Mouse (Mus musculus): ENCODE results near the gene Zfp276. TPM values are rescaled to one million over a fixed set of nuclear protein-coding genes. Genes with fewer than 3 reads are reported as not detected.
"Not testable (repeated sequence)": the region's sequence is repeated elsewhere in the genome, so short reads cannot be mapped to it uniquely, and the experiment has no call there.

Zfp276 gene
- polyA plus RNA-seq, 1 experiment from 2014 or later, result 15.5 TPM

- H3K9ac ChIP-seq (ENCODE audit: low read length), result no peak overlapping the region
- peaks cover 95% of the 10 kb centered on the region for H3K36me3 ChIP-seq (ENCODE audit: control insufficient read depth, insufficient read depth, low read length)
- no peak overlapping the region for H3K4me3 ChIP-seq (ENCODE audit: control insufficient read depth in 1 of 2, insufficient read depth in 1 of 2, low read depth in 1 of 2, low read length in 2 of 2)
- H3K27me3 ChIP-seq (ENCODE audit: control insufficient read depth, insufficient read depth, low read length), result no peaks in the 10 kb centered on the region
- H3K4me2 ChIP-seq (ENCODE audit: low read length), result no peak overlapping the region
- ATAC-seq (ENCODE audit: insufficient number of reproducible peaks, insufficient read depth, low FRiP score, low read depth), result no peak
- no peaks in the 10 kb centered on the region for H3K9me3 ChIP-seq (ENCODE audit: control insufficient read depth, low read length)
- peaks cover 0 to 3% of the 10 kb centered on the region in 2 experiments; a peak in 2 of 4 replicates for H3K4me1 ChIP-seq (ENCODE audit: control insufficient read depth in 2 of 2, insufficient read depth in 2 of 2, low read length in 2 of 2)
- no peak overlapping the region for H3K27ac ChIP-seq (replicated peaks in 1 of 2; ENCODE audit: control insufficient read depth in 1 of 2, insufficient read depth in 1 of 2, low read depth in 2 of 2, low read length in 2 of 2)
- 94% methylated on average over 6 of the region's 6 CpGs for WGBS
These were observed 6.2 kb upstream of the Zfp276 start for GRCm38 (mm10) chr8:123247748-123248147.

GRCm38 (mm10) chr8:123248596-123248995 is 5.4 kb upstream of the Zfp276 start:
- Histone ChIP-seq H3K4me2 (ENCODE audit: low read length) (no peak overlapping the region), H3K27me3 (ENCODE audit: control insufficient read depth, insufficient read depth, low read length) (no peaks in the 10 kb centered on the region), H3K9ac (ENCODE audit: low read length) (no peak overlapping the region), H3K4me3 (ENCODE audit: control insufficient read depth in 1 of 2, insufficient read depth in 1 of 2, low read depth in 1 of 2, low read length in 2 of 2) (no peak overlapping the region), H3K27ac (replicated peaks in 1 of 2; ENCODE audit: control insufficient read depth in 1 of 2, insufficient read depth in 1 of 2, low read depth in 2 of 2, low read length in 2 of 2) (no peak overlapping the region), H3K9me3 (ENCODE audit: control insufficient read depth, low read length) (no peaks in the 10 kb centered on the region), H3K4me1 (ENCODE audit: control insufficient read depth in 2 of 2, insufficient read depth in 2 of 2, low read length in 2 of 2) (peaks cover 4 to 10% of the 10 kb centered on the region in 2 experiments), H3K36me3 (ENCODE audit: control insufficient read depth, insufficient read depth, low read length) (peaks cover 87% of the 10 kb centered on the region)
- WGBS, result 87% methylated on average over 8 of the region's 8 CpGs
- no peak for ATAC-seq (ENCODE audit: insufficient number of reproducible peaks, insufficient read depth, low FRiP score, low read depth)

GRCm38 (mm10) chr8:123250940-123251339 is 3.1 kb upstream of the Zfp276 start:
- Histone ChIP-seq H3K4me1 (ENCODE audit: control insufficient read depth in 2 of 2, insufficient read depth in 2 of 2, low read length in 2 of 2) (peaks cover 9 to 21% of the 10 kb centered on the region in 2 experiments), H3K4me3 (ENCODE audit: control insufficient read depth in 1 of 2, insufficient read depth in 1 of 2, low read depth in 1 of 2, low read length in 2 of 2) (no peak overlapping the region), H3K27ac (replicated peaks in 1 of 2; ENCODE audit: control insufficient read depth in 1 of 2, insufficient read depth in 1 of 2, low read depth in 2 of 2, low read length in 2 of 2) (no peak overlapping the region), H3K9ac (ENCODE audit: low read length) (no peak overlapping the region), H3K36me3 (ENCODE audit: control insufficient read depth, insufficient read depth, low read length) (peaks cover 66% of the 10 kb centered on the region), H3K27me3 (ENCODE audit: control insufficient read depth, insufficient read depth, low read length) (no peaks in the 10 kb centered on the region), H3K4me2 (ENCODE audit: low read length) (no peak overlapping the region), H3K9me3 (ENCODE audit: control insufficient read depth, low read length) (no peaks in the 10 kb centered on the region)
- ATAC-seq (ENCODE audit: insufficient number of reproducible peaks, insufficient read depth, low FRiP score, low read depth), result no peak
- 96% methylated on average over 5 of the region's 5 CpGs for WGBS

GRCm38 (mm10) chr8:123252925-123253324 is 1.1 kb upstream of the Zfp276 start:
- H3K4me1 ChIP-seq (ENCODE audit: control insufficient read depth in 2 of 2, insufficient read depth in 2 of 2, low read length in 2 of 2), result peaks cover 9 to 21% of the 10 kb centered on the region in 2 experiments
- H3K36me3 ChIP-seq (ENCODE audit: control insufficient read depth, insufficient read depth, low read length), result peaks cover 66% of the 10 kb centered on the region
- H3K27me3 ChIP-seq (ENCODE audit: control insufficient read depth, insufficient read depth, low read length), result no peaks in the 10 kb centered on the region
- no peak for ATAC-seq (ENCODE audit: insufficient number of reproducible peaks, insufficient read depth, low FRiP score, low read depth)
- H3K4me3 ChIP-seq (ENCODE audit: control insufficient read depth in 1 of 2, insufficient read depth in 1 of 2, low read depth in 1 of 2, low read length in 2 of 2), result peak overlapping the region; percentile 75 to 87
- WGBS, result 35% methylated on average over 4 of the region's 4 CpGs
- peak overlapping the region in 1 of 2 experiments; percentile 86; a peak in 2 of 4 replicates for H3K27ac ChIP-seq (replicated peaks in 1 of 2; ENCODE audit: control insufficient read depth in 1 of 2, insufficient read depth in 1 of 2, low read depth in 2 of 2, low read length in 2 of 2)
- H3K9me3 ChIP-seq (ENCODE audit: control insufficient read depth, low read length), result no peaks in the 10 kb centered on the region
- peak overlapping the region; percentile 96 for H3K9ac ChIP-seq (ENCODE audit: low read length)
- peak overlapping the region; percentile 90 for H3K4me2 ChIP-seq (ENCODE audit: low read length)

GRCm38 (mm10) chr8:123253451-123254098 is 420 bp upstream of the Zfp276 start:
- peak overlapping the region; percentile 96 for H3K9ac ChIP-seq (ENCODE audit: low read length)
- H3K27me3 ChIP-seq (ENCODE audit: control insufficient read depth, insufficient read depth, low read length), result no peaks in the 10 kb centered on the region
- H3K4me2 ChIP-seq (ENCODE audit: low read length), result peak overlapping the region; percentile 90
- H3K36me3 ChIP-seq (ENCODE audit: control insufficient read depth, insufficient read depth, low read length), result peaks cover 66% of the 10 kb centered on the region
- peak overlapping the region; percentile 75 to 87 for H3K4me3 ChIP-seq (ENCODE audit: control insufficient read depth in 1 of 2, insufficient read depth in 1 of 2, low read depth in 1 of 2, low read length in 2 of 2)
- H3K4me1 ChIP-seq (ENCODE audit: control insufficient read depth in 2 of 2, insufficient read depth in 2 of 2, low read length in 2 of 2), result peaks cover 9 to 21% of the 10 kb centered on the region in 2 experiments
- H3K9me3 ChIP-seq (ENCODE audit: control insufficient read depth, low read length), result no peaks in the 10 kb centered on the region
- WGBS, result under 1% methylated on average over 37 of the region's 40 CpGs
- peak overlapping the region; percentile 78 to 86 for H3K27ac ChIP-seq (replicated peaks in 1 of 2; ENCODE audit: control insufficient read depth in 1 of 2, insufficient read depth in 1 of 2, low read depth in 2 of 2, low read length in 2 of 2)
- ATAC-seq (ENCODE audit: insufficient number of reproducible peaks, insufficient read depth, low FRiP score, low read depth), result peak; percentile 29

- Histone ChIP-seq H3K4me3 (ENCODE audit: control insufficient read depth in 1 of 2, insufficient read depth in 1 of 2, low read depth in 1 of 2, low read length in 2 of 2) (peak overlapping the region; percentile 75 to 87), H3K27ac (replicated peaks in 1 of 2; ENCODE audit: control insufficient read depth in 1 of 2, insufficient read depth in 1 of 2, low read depth in 2 of 2, low read length in 2 of 2) (no peak overlapping the region), H3K9me3 (ENCODE audit: control insufficient read depth, low read length) (no peaks in the 10 kb centered on the region), H3K36me3 (ENCODE audit: control insufficient read depth, insufficient read depth, low read length) (peaks cover 66% of the 10 kb centered on the region), H3K4me2 (ENCODE audit: low read length) (peak overlapping the region; percentile 90), H3K9ac (ENCODE audit: low read length) (peak overlapping the region; percentile 96), H3K27me3 (ENCODE audit: control insufficient read depth, insufficient read depth, low read length) (no peaks in the 10 kb centered on the region), H3K4me1 (ENCODE audit: control insufficient read depth in 2 of 2, insufficient read depth in 2 of 2, low read length in 2 of 2) (peaks cover 9 to 21% of the 10 kb centered on the region in 2 experiments)
- 61% methylated on average over 6 of the region's 6 CpGs for WGBS
- no peak for ATAC-seq (ENCODE audit: insufficient number of reproducible peaks, insufficient read depth, low FRiP score, low read depth)
These were observed 1.2 kb downstream of the Zfp276 start for GRCm38 (mm10) chr8:123255170-123255569.

- no peaks in the 10 kb centered on the region for H3K9me3 ChIP-seq (ENCODE audit: control insufficient read depth, low read length)
- 82% methylated on average over 3 of the region's 3 CpGs for WGBS
- no peak overlapping the region for H3K4me2 ChIP-seq (ENCODE audit: low read length)
- H3K36me3 ChIP-seq (ENCODE audit: control insufficient read depth, insufficient read depth, low read length), result peaks cover 61% of the 10 kb centered on the region
- no peak overlapping the region for H3K9ac ChIP-seq (ENCODE audit: low read length)
- no peak overlapping the region for H3K4me3 ChIP-seq (ENCODE audit: control insufficient read depth in 1 of 2, insufficient read depth in 1 of 2, low read depth in 1 of 2, low read length in 2 of 2)
- peaks cover 9 to 21% of the 10 kb centered on the region in 2 experiments for H3K4me1 ChIP-seq (ENCODE audit: control insufficient read depth in 2 of 2, insufficient read depth in 2 of 2, low read length in 2 of 2)
- H3K27ac ChIP-seq (replicated peaks in 1 of 2; ENCODE audit: control insufficient read depth in 1 of 2, insufficient read depth in 1 of 2, low read depth in 2 of 2, low read length in 2 of 2), result no peak overlapping the region
- no peaks in the 10 kb centered on the region for H3K27me3 ChIP-seq (ENCODE audit: control insufficient read depth, insufficient read depth, low read length)
- ATAC-seq (ENCODE audit: insufficient number of reproducible peaks, insufficient read depth, low FRiP score, low read depth), result no peak
These were observed 3.1 kb downstream of the Zfp276 start for GRCm38 (mm10) chr8:123257114-123257513.

- H3K27ac ChIP-seq (replicated peaks in 1 of 2; ENCODE audit: control insufficient read depth in 1 of 2, insufficient read depth in 1 of 2, low read depth in 2 of 2, low read length in 2 of 2); H3K9ac ChIP-seq (ENCODE audit: low read length); H3K4me3 ChIP-seq (ENCODE audit: control insufficient read depth in 1 of 2, insufficient read depth in 1 of 2, low read depth in 1 of 2, low read length in 2 of 2); ATAC-seq (ENCODE audit: insufficient number of reproducible peaks, insufficient read depth, low FRiP score, low read depth); H3K27me3 ChIP-seq (ENCODE audit: control insufficient read depth, insufficient read depth, low read length); H3K9me3 ChIP-seq (ENCODE audit: control insufficient read depth, low read length); H3K4me2 ChIP-seq (ENCODE audit: low read length): not testable (repeated sequence)
- 86% methylated on average over 8 of the region's 8 CpGs for WGBS
- peaks cover 9 to 20% of the 10 kb centered on the region in 2 experiments for H3K4me1 ChIP-seq (ENCODE audit: control insufficient read depth in 2 of 2, insufficient read depth in 2 of 2, low read length in 2 of 2)
- H3K36me3 ChIP-seq (ENCODE audit: control insufficient read depth, insufficient read depth, low read length), result peaks cover 64% of the 10 kb centered on the region
These were observed 3.6 kb downstream of the Zfp276 start for GRCm38 (mm10) chr8:123257593-123257992.
